Mouse (Mus musculus) kidney, postnatal 4 days (tissue): ENCODE data around the gene Kalrn.

Experiments used
- DNase-seq, 2 experiments: peaks; one replicate each; pipeline ENCODE4 v3.0.0; 2021; ENCODE audit warnings: mixed read lengths in 2 of 2

Kalrn gene

GRCm38 (mm10) chr16:34494741-34495140 lies 78.6 kb downstream of the Kalrn start:
- no peak for DNase-seq

GRCm38 (mm10) chr16:34493914-34494313 lies 79.4 kb downstream of the Kalrn start:
- peak; percentile 20 to 36 for DNase-seq

GRCm38 (mm10) chr16:34491225-34491624 lies 82.1 kb downstream of the Kalrn start:
- DNase-seq: no peak

GRCm38 (mm10) chr16:34490506-34490905 lies 82.8 kb downstream of the Kalrn start:
- peak; percentile 32 to 42 for DNase-seq

- no peak for DNase-seq
These were observed 83.5 kb downstream of the Kalrn start for GRCm38 (mm10) chr16:34489805-34490325.

GRCm38 (mm10) chr16:34487823-34488222 lies 85.5 kb downstream of the Kalrn start:
- DNase-seq: no peak

- no peak for DNase-seq
These were observed 86.1 kb downstream of the Kalrn start for GRCm38 (mm10) chr16:34487268-34487667.

- DNase-seq: no peak
These were observed 87.8 kb downstream of the Kalrn start for GRCm38 (mm10) chr16:34485483-34485882.

GRCm38 (mm10) chr16:34484921-34485320 lies 88.4 kb downstream of the Kalrn start:
- no peak for DNase-seq

- no peak for DNase-seq
These were observed 89.1 kb downstream of the Kalrn start for GRCm38 (mm10) chr16:34484213-34484612.

- no peak for DNase-seq
These were observed 89.6 kb downstream of the Kalrn start for GRCm38 (mm10) chr16:34483716-34484115.

- DNase-seq: no peak
These were observed 98.6 kb downstream of the Kalrn start for GRCm38 (mm10) chr16:34474741-34475140.

GRCm38 (mm10) chr16:34473891-34474290 lies 99.4 kb downstream of the Kalrn start:
- DNase-seq: no peak

- DNase-seq: no peak
These were observed 101.9 kb downstream of the Kalrn start for GRCm38 (mm10) chr16:34471441-34471840.

GRCm38 (mm10) chr16:34470343-34470742 lies 103.0 kb downstream of the Kalrn start:
- no peak for DNase-seq

- peak; percentile 63 to 68 for DNase-seq
These were observed 104.0 kb downstream of the Kalrn start for GRCm38 (mm10) chr16:34469277-34469868.

- no peak for DNase-seq
These were observed 106.7 kb downstream of the Kalrn start for GRCm38 (mm10) chr16:34466649-34467048.

- peak; percentile 42 to 52 for DNase-seq
These were observed 117.0 kb downstream of the Kalrn start for GRCm38 (mm10) chr16:34456314-34456713.

GRCm38 (mm10) chr16:34445666-34446065 lies 127.7 kb downstream of the Kalrn start:
- DNase-seq: peak; percentile 39 to 43

GRCm38 (mm10) chr16:34441704-34442103 lies 131.6 kb downstream of the Kalrn start:
- DNase-seq: no peak

- DNase-seq: peak; percentile 86 to 89
These were observed 132.3 kb downstream of the Kalrn start for GRCm38 (mm10) chr16:34440994-34441414.

GRCm38 (mm10) chr16:34440019-34440615 lies 133.2 kb downstream of the Kalrn start:
- peak; percentile 47 to 67 for DNase-seq

- DNase-seq: no peak
These were observed 143.2 kb downstream of the Kalrn start for GRCm38 (mm10) chr16:34430131-34430530.

- DNase-seq: no peak
These were observed 145.7 kb downstream of the Kalrn start for GRCm38 (mm10) chr16:34427654-34428053.
